Mouse (Mus musculus) stomach, embryonic 16.5 days (tissue): ENCODE measurements around the gene Dnah14. TPM values are rescaled to one million over a fixed set of nuclear protein-coding genes. Genes with fewer than 3 reads are reported as not detected.

Experiments
- ATAC-seq: fragments of 200-750 bp; cut with Nextera tagmentation; 2 replicates; pipeline ENCODE4 v1.8.0; 2017; ENCODE audit warnings: moderate number of reproducible peaks, moderate TSS enrichment; ENCODE audit not compliant: insufficient read depth, low FRiP score
- H3K27ac ChIP-seq: fragments of 300-500 bp; sonication (generic); 2 replicates; pipeline ENCODE4 v1.5.1; 2014; ENCODE audit warnings: low read length
- H3K27me3 ChIP-seq: fragments of 300-500 bp; sonication (generic); 2 replicates; pipeline ENCODE4 v1.6.1; 2014; ENCODE audit warnings: low read length, control low read depth, mixed read lengths; ENCODE audit not compliant: control insufficient read depth, insufficient read depth
- H3K36me3 ChIP-seq: fragments of 300-500 bp; sonication (generic); 2 replicates; pipeline ENCODE4 v1.6.1; 2014; ENCODE audit warnings: low read length; ENCODE audit not compliant: control insufficient read depth, insufficient read depth
- H3K4me1 ChIP-seq: fragments of 300-500 bp; sonication (generic); 2 replicates; pipeline ENCODE4 v1.6.1; 2014; ENCODE audit warnings: low read length, control low read depth, mixed read lengths; ENCODE audit not compliant: control insufficient read depth, insufficient read depth
- H3K4me2 ChIP-seq: fragments of 300-500 bp; sonication (generic); 2 replicates; pipeline ENCODE4 v1.6.1; 2014; ENCODE audit warnings: low read depth, low read length, mixed read lengths
- H3K4me3 ChIP-seq: fragments of 300-500 bp; sonication (generic); replicated peaks from 2 replicates; pipeline ENCODE4 v1.5.1; 2014; ENCODE audit warnings: mild to moderate bottlenecking, low read length
- H3K9ac ChIP-seq: fragments of 300-500 bp; sonication (generic); 2 replicates; pipeline ENCODE4 v1.6.1; 2014; ENCODE audit warnings: low read length
- H3K9me3 ChIP-seq: fragments of 300-500 bp; sonication (generic); replicated peaks from 2 replicates; pipeline ENCODE4 v1.6.1; 2016; ENCODE audit warnings: low read length, control low read depth; ENCODE audit not compliant: control insufficient read depth
- WGBS: fragments of 180-500 bp; shearing (Covaris S2); extraction: QIAGEN DNeasy Blood & Tissue Kit; methylation state at CpG from one replicate; pipeline ENCODE4 v1.1.7; 2014; 5-methylcytosine and 5-hydroxymethylcytosine counted together
- polyA plus RNA-seq: library from polyadenylated mRNA; unstranded; fragments of >200 nt; fragmentation: Nextera tagmentation; extraction: Ambion mirVana; gene quantifications from 2 replicates; pipeline ENCODE4 v1.2.1, GENCODE M21; 2015

Gene Dnah14
- polyA plus RNA-seq, 1 experiment from 2014 or later = 1.4 TPM

DNA sequence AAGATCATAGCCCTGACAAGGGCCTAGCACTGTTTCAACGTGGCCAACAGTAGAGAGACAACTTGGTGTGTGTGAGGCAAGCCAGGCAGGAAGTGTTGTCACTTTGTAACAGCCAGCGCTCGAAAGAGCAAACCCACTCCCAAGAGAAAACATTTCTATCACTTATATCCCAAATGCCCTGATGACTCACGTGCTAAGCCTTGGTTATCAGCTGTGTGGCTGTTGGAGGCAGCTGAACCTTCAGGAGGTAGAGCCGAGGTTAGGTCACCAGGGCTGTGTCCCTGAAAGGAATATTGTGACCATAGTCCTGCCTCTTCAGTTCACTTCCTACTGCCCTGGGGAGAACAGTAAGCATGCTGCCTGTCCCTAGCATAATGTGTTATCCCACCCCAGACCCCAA, 25.5 kb upstream of the Dnah14 start:
- WGBS = 47% methylated on average over 5 of the region's 5 CpGs
- Histone ChIP-seq H3K36me3 (no peaks in the 10 kb centered on the region), H3K4me1 (no peaks in the 10 kb centered on the region), H3K4me3 (no peak overlapping the region), H3K27me3 (no peaks in the 10 kb centered on the region), H3K4me2 (no peak overlapping the region), H3K27ac (no peak overlapping the region), H3K9me3 (no peaks in the 10 kb centered on the region), H3K9ac (no peak overlapping the region)
- ATAC-seq = no peak; the same call in 1 of the 2 replicates

DNA sequence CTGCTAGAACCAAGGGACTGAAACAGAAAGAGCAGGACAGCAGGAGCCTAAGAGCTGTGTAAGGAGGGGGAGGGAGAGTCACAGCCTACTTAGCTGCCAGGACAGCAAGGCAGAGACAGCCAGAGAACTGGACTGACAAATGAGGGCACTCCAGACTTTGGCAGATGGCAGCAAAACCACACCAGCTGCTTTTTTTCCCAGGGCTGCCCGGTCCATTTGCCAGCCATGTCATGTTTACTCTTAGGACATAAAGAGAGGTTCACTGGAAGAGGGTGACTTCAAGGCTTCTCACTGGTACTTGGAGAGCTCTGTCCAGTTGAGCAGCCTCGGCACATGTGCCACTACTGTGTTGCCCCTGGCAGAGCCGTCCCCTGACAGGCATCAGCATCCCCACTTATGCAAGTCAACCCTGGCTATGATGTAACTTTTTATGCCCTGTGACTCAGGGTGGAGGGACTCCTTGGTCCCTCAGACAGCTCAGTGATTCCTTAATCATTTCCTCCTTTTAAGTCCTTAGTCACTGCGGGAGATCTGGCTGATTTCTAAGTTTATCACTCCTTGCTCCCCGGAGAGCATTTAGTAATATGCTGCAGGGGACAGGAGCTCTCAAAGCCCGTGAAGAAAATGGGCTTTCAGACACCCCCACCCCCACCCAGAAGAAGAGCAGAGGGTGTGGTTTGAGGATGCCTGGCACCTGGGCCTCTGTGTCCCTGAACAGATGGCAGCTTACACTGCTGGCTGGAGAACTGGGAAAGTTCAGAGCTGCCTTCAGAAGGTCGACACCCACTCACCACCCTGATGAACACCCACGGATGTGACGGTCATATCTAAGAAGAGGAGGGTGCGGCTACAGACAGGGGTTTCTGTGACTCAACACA, 23.6 kb upstream of the Dnah14 start:
- Histone ChIP-seq H3K9ac (no peak overlapping the region), H3K4me1 (no peaks in the 10 kb centered on the region), H3K4me3 (no peak overlapping the region), H3K4me2 (no peak overlapping the region), H3K36me3 (no peaks in the 10 kb centered on the region), H3K27me3 (no peaks in the 10 kb centered on the region), H3K9me3 (no peaks in the 10 kb centered on the region), H3K27ac (no peak overlapping the region)
- peak; percentile 60; the same call in 1 of the 2 replicates for ATAC-seq
- 44% methylated on average over 10 of the region's 10 CpGs for WGBS

DNA sequence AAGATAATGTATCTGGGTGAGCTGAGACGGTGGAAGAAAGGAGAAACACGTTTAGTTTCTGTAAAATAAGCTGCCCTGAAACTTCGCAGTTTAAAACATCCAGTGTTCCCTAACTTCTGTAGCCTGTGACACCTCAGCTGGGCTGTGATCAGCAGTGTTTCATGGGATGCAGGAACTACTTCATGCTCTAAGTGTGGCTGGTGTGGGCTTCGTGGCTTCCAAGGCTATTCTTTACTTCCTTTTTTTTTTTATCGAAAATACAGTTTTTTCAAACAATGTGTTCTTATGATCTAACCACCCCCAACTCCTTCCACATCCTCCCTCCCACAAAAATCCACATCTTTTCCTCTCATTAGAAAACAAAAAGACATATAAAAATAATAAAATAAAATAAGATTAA, 20.9 kb upstream of the Dnah14 start:
- Histone ChIP-seq H3K36me3 (no peaks in the 10 kb centered on the region), H3K4me3 (no peak overlapping the region), H3K9me3 (no peaks in the 10 kb centered on the region), H3K27me3 (no peaks in the 10 kb centered on the region), H3K4me2 (no peak overlapping the region), H3K9ac (no peak overlapping the region), H3K27ac (no peak overlapping the region), H3K4me1 (no peaks in the 10 kb centered on the region)
- WGBS = 72% methylated on average over 5 of the region's 5 CpGs
- ATAC-seq = no peak

DNA sequence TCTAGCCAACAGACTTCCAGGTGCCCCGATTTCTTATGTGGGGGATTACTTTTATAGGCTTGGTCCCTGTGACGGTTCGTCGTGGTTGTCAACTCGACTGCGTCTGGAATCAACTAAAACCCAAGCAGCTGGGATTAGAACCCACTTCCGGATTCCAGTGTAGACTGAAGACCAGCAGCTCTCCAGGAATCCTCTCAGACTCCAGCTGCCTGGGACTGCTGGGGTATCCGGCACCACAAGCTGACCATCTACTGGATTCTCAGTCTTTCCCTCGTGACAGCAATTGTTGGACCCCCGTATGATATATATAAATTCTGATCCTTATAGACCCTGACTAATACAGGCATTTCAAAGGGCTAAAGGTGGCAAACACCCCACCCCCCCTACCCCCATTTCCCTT, 16.7 kb upstream of the Dnah14 start:
- Histone ChIP-seq H3K9ac (no peak overlapping the region), H3K36me3 (no peaks in the 10 kb centered on the region), H3K4me3 (no peak overlapping the region), H3K9me3 (no peaks in the 10 kb centered on the region), H3K4me2 (no peak overlapping the region), H3K27ac (no peak overlapping the region), H3K27me3 (no peaks in the 10 kb centered on the region), H3K4me1 (no peaks in the 10 kb centered on the region)
- no peak for ATAC-seq
- 83% methylated on average over 10 of the region's 10 CpGs for WGBS

DNA sequence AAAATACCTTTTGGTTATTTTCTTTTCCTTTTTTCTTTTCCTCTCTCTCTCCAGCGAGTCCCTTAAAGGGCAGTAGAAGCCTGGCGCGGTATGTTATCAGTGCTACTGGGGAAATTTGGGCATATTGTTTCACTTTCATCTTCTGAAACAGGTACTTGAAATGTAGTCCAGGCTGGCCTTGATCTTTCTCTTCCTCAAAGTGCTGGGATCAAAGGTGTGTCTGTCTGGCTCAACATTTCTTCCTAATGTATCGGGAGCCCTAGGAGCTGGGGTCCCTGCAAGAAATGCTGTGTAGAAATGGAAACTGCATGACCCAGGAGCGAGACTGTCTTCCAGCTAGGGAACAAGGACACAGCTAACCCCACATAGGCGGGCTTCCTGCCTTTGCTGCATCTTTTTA, 16.0 kb upstream of the Dnah14 start:
- no peaks in the 10 kb centered on the region for H3K4me1 ChIP-seq
- no peak overlapping the region for H3K4me3 ChIP-seq
- no peak overlapping the region for H3K9ac ChIP-seq
- no peaks in the 10 kb centered on the region for H3K36me3 ChIP-seq
- H3K27me3 ChIP-seq = no peaks in the 10 kb centered on the region
- H3K9me3 ChIP-seq = no peaks in the 10 kb centered on the region
- no peak overlapping the region for H3K27ac ChIP-seq
- ATAC-seq = no peak
- H3K4me2 ChIP-seq = no peak overlapping the region
- 90% methylated on average over 6 of the region's 6 CpGs for WGBS

DNA sequence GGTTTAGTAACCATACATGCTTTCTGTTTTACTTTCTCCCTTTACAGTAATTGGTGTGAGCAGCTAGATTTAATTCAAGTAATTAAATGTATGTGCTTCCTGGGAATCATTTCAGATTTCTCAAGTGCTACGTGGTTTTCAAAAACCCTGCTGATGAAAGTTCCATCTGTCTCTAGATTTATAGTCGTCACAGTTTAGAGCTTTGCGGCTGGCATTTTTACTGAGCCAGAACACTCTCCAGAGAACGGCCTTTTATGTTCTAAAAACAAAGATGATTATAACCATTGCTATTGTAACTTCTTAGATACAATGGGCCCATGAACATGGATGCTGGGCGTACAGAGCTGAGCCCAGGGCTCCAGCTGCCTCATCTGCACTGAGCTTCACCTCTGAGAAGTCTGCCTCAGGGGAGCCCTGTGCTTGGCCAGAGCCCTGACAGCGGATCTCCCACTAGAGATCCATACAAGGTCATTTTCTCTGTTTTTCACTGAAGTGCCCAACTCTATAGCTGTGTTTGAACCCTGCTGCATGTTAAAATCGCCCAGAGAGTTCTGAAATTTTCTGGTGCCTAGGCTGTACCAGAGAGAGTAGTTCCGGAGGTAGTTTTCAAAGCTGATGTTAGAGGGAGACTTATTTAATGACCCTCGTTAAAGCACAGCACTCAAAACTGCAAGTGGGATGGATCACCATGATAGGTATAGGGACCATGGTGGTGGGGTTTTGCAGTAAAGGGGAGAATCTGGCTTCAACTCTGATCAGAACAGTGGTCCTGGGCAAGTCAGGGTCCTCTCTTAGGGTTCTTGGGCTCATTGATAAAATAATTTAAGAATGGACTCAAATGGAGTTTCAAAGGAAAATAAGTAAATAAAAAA, 15.2 kb upstream of the Dnah14 start:
- ATAC-seq = no peak

DNA sequence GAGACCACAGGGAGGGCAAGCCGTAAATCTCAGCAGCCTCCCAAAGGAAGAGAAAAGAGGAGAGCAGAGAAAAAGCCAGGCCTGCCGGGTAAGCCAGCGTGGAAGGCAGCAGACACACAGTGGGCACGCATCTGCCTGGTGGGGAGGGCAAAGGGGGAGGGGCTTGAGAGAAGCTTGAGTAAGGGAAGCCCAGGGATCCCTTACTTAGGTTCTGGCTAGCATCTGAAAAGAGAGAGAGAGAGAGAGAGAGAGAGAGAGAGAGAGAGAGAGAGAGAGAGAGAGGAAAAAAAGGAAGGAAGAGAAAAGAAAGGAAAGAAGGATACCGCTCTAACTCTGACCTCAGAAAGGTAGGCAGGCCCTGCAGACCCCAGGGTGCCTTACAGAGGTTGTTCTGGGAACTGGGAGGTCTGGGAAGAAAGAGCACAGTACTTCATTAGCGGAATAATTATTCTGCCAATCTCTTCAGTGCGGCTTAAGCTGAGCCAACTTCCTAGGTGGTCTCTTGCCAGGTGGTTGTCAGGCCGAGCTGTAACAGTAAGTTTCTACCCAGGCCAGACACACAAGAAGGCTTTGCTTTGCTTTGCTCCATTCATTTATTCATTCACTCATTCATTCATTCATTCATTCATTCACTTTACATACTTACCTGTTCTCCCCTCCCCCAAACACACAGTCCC, 14.5 kb upstream of the Dnah14 start:
- H3K27ac ChIP-seq = no peak overlapping the region
- no peaks in the 10 kb centered on the region for H3K36me3 ChIP-seq
- H3K4me2 ChIP-seq = no peak overlapping the region
- no peaks in the 10 kb centered on the region for H3K27me3 ChIP-seq
- H3K4me3 ChIP-seq = no peak overlapping the region
- WGBS = 43% methylated on average over 8 of the region's 8 CpGs
- no peaks in the 10 kb centered on the region for H3K4me1 ChIP-seq
- H3K9me3 ChIP-seq = no peaks in the 10 kb centered on the region
- H3K9ac ChIP-seq = no peak overlapping the region
- no peak for ATAC-seq

More for the DNA sequence above, 15.2 kb upstream of the Dnah14 start:
- Histone ChIP-seq H3K27me3 (no peaks in the 10 kb centered on the region), H3K9me3 (no peaks in the 10 kb centered on the region), H3K4me3 (no peak overlapping the region), H3K36me3 (no peaks in the 10 kb centered on the region), H3K27ac (no peak overlapping the region), H3K4me2 (no peak overlapping the region), H3K4me1 (no peaks in the 10 kb centered on the region), H3K9ac (no peak overlapping the region)
- WGBS = 56% methylated on average over 9 of the region's 9 CpGs

DNA sequence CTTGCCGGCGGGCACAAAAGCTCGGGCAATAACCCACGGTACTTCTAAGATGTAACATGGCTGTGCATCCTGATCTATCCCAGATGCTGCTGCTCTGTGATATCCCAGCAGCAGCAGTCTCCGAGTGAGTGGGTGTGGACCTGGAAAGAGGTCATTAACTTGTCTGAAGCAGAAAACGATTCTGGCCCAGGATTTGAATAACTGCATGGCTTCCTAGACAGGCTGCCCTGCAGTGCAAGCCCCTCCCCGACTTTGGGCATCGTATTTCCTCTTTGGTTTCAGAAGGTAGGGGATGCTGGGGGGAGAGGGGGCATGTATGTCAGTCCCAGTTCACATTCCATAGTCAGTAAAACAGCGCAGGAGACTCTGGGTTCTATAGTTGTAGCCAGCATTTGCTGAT, 6.9 kb upstream of the Dnah14 start:
- H3K9ac ChIP-seq = no peak overlapping the region
- H3K36me3 ChIP-seq = no peaks in the 10 kb centered on the region
- H3K9me3 ChIP-seq = no peaks in the 10 kb centered on the region
- no peaks in the 10 kb centered on the region for H3K4me1 ChIP-seq
- no peak overlapping the region for H3K4me2 ChIP-seq
- no peak overlapping the region for H3K4me3 ChIP-seq
- no peak for ATAC-seq
- 65% methylated on average over 9 of the region's 9 CpGs for WGBS
- no peaks in the 10 kb centered on the region for H3K27me3 ChIP-seq
- no peak overlapping the region for H3K27ac ChIP-seq

DNA sequence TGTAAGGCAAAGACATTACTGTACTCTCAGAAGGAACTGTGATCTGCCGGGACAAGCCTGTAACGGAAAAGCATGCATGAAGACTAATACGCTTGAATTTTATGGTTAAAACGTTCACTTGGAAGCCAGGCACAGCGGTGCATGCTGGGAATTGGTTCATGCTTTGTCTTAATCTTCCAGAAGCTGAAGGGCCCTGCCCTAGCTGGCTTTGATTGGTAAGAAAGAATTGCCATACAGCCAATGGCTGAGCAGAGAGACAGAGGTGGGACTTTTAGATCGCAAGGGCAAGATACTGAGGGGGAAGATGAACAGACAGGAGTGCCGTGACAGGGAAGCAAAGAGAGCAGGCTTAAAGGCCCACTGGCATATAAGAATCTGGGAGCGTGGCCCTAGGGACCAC, 6.8 kb downstream of the Dnah14 start:
- Histone ChIP-seq H3K27me3 (no peaks in the 10 kb centered on the region), H3K4me3 (no peak overlapping the region), H3K9me3 (no peaks in the 10 kb centered on the region), H3K4me1 (no peaks in the 10 kb centered on the region), H3K9ac (no peak overlapping the region), H3K4me2 (no peak overlapping the region), H3K27ac (no peak overlapping the region), H3K36me3 (no peaks in the 10 kb centered on the region)
- 59% methylated on average over 8 of the region's 8 CpGs for WGBS
- no peak for ATAC-seq
